Mouse (Mus musculus) CH12.LX (cell line): Measurements from ENCODE around the gene Erbin. TPM values are rescaled to one million over a fixed set of nuclear protein-coding genes. Genes with fewer than 3 reads are reported as not detected.

Experiments used
- DNase-seq: peaks from one replicate; pipeline ENCODE4 v3.0.0-alpha.2; 2013; ENCODE audit errors: extremely low read depth
- H3K27ac ChIP-seq: 2 replicates; pipeline ENCODE4 v1.5.1; 2012; ENCODE audit warnings: low read depth, mild to moderate bottlenecking, control low read depth, moderate library complexity; ENCODE audit not compliant: insufficient read depth
- H3K27me3 ChIP-seq: replicated peaks from 2 replicates; pipeline ENCODE3; 2012; ENCODE audit warnings: inconsistent platforms
- H3K36me3 ChIP-seq, 2 experiments: replicated peaks in 1 of 2; 2 replicates each; pipeline versions ENCODE3 to v1.6.1; 2012; ENCODE audit warnings: inconsistent platforms in 1 of 2, low read length in 1 of 2, mild to moderate bottlenecking in 1 of 2, mixed read lengths in 1 of 2, moderate library complexity in 1 of 2; ENCODE audit not compliant: control insufficient read depth in 1 of 2, insufficient read depth in 1 of 2
- H3K4me1 ChIP-seq, 2 experiments: 2 replicates each; pipeline ENCODE4 v1.6.1; 2012; ENCODE audit warnings: inconsistent platforms in 1 of 2, moderate library complexity in 1 of 2; ENCODE audit not compliant: insufficient read depth in 2 of 2, control insufficient read depth in 1 of 2
- H3K4me2 ChIP-seq: 2 replicates; pipeline ENCODE4 v1.6.1; 2012; ENCODE audit warnings: low read depth, mild to moderate bottlenecking, control low read depth; ENCODE audit not compliant: poor library complexity, insufficient read depth, severe bottlenecking
- H3K4me3 ChIP-seq, 3 experiments: fragments of 150-350 bp in 1 of 3; sonication (generic) in 1 of 3; replicated peaks in 1 of 3; 2 replicates each; pipeline versions ENCODE3 to v1.5.1; 2011 to 2012; ENCODE audit warnings: low read depth in 2 of 3, low read length in 2 of 3, mild to moderate bottlenecking in 2 of 3, moderate library complexity in 2 of 3, control low read depth in 1 of 3, improper control_type of control experiment in 1 of 3, inconsistent platforms in 1 of 3, mixed read lengths in 1 of 3; ENCODE audit not compliant: poor library complexity in 1 of 3
- H3K79me2 ChIP-seq: replicated peaks from 2 replicates; pipeline ENCODE4 v1.6.1; 2012; ENCODE audit warnings: mild to moderate bottlenecking, moderate library complexity; ENCODE audit not compliant: control insufficient read depth, poor library complexity, insufficient read depth, severe bottlenecking; ENCODE audit errors: extremely low read depth
- H3K9ac ChIP-seq: 2 replicates; pipeline ENCODE4 v1.6.1; 2012; ENCODE audit warnings: low read depth, mild to moderate bottlenecking, control low read depth, moderate library complexity; ENCODE audit not compliant: insufficient read depth
- H3K9me3 ChIP-seq: replicated peaks from 2 replicates; pipeline ENCODE3; 2012; ENCODE audit warnings: low read length, inconsistent platforms, mixed read lengths
- BHLHE40 ChIP-seq: IDR thresholded peaks from 2 replicates; pipeline ENCODE4 v1.6.1; 2011; ENCODE audit warnings: mild to moderate bottlenecking, low read depth, low read length, improper control_type of control experiment
- CHD2 ChIP-seq: IDR thresholded peaks from 2 replicates; pipeline ENCODE4 v1.6.1; 2011; ENCODE audit warnings: low read length, improper control_type of control experiment
- CTCF ChIP-seq, 2 experiments: IDR thresholded peaks in 1 of 2; conservative IDR thresholded peaks in 1 of 2; 2 replicates each; pipeline ENCODE4 v1.5.1; 2011 to 2012; ENCODE audit warnings: low read depth in 2 of 2, low read length in 2 of 2, improper control_type of control experiment in 1 of 2, inconsistent platforms in 1 of 2, mild to moderate bottlenecking in 1 of 2, moderate library complexity in 1 of 2
- E2F4 ChIP-seq: IDR thresholded peaks from 2 replicates; pipeline ENCODE4 v1.6.1; 2011; ENCODE audit warnings: low read depth, low read length, improper control_type of control experiment; ENCODE audit not compliant: insufficient replicate concordance
- ELF1 ChIP-seq: IDR thresholded peaks from 2 replicates; pipeline ENCODE4 v1.6.1; 2014; ENCODE audit warnings: low read depth, mild to moderate bottlenecking, inconsistent platforms, low read length, improper control_type of control experiment
- ETS1 ChIP-seq: conservative IDR thresholded peaks from 2 replicates; pipeline ENCODE4 v1.6.1; 2012; ENCODE audit warnings: low read depth, mild to moderate bottlenecking, inconsistent platforms, low read length, improper control_type of control experiment, moderate library complexity
- GABPA ChIP-seq: IDR thresholded peaks from 2 replicates; pipeline ENCODE4 v1.6.1; 2012; ENCODE audit warnings: low read depth, low read length, improper control_type of control experiment, inconsistent platforms; ENCODE audit not compliant: insufficient replicate concordance
- KAT2A ChIP-seq: IDR thresholded peaks from 2 replicates; pipeline ENCODE4 v1.6.1; 2012; ENCODE audit warnings: low read length, improper control_type of control experiment, inconsistent platforms; ENCODE audit not compliant: insufficient replicate concordance
- NELFE ChIP-seq: IDR thresholded peaks from 2 replicates; pipeline ENCODE4 v1.6.1; 2011; ENCODE audit warnings: low read depth, low read length, improper control_type of control experiment
- NRF1 ChIP-seq: IDR thresholded peaks from 2 replicates; pipeline ENCODE4 v1.6.1; 2014; ENCODE audit warnings: low read depth, mild to moderate bottlenecking, inconsistent platforms, low read length, improper control_type of control experiment, moderate library complexity
- PAX5 ChIP-seq: IDR thresholded peaks from 2 replicates; pipeline ENCODE4 v1.6.1; 2012; ENCODE audit warnings: low read length, inconsistent platforms, mixed read lengths
- POLR2A ChIP-seq: IDR thresholded peaks from 2 replicates; pipeline ENCODE4 v1.6.1; 2011; ENCODE audit warnings: low read depth, mild to moderate bottlenecking, improper control_type of control experiment, low read length
- POLR2AphosphoS2 ChIP-seq: IDR thresholded peaks from 2 replicates; pipeline ENCODE4 v1.6.1; 2011; ENCODE audit warnings: low read depth, low read length, improper control_type of control experiment
- RAD21 ChIP-seq: IDR thresholded peaks from 2 replicates; pipeline ENCODE4 v1.6.1; 2011; ENCODE audit warnings: low read depth, mild to moderate bottlenecking, low read length, improper control_type of control experiment, moderate library complexity
- RCOR1 ChIP-seq: conservative IDR thresholded peaks from 2 replicates; pipeline ENCODE4 v1.6.1; 2012; ENCODE audit warnings: low read depth, mild to moderate bottlenecking, inconsistent platforms, low read length, improper control_type of control experiment
- SIN3A ChIP-seq: IDR thresholded peaks from 2 replicates; pipeline ENCODE4 v1.6.1; 2012; ENCODE audit warnings: low read length, improper control_type of control experiment, inconsistent platforms
- SMC3 ChIP-seq: IDR thresholded peaks from 2 replicates; pipeline ENCODE4 v1.6.1; 2011; ENCODE audit warnings: low read depth, low read length, improper control_type of control experiment
- UBTF ChIP-seq: IDR thresholded peaks from 2 replicates; pipeline ENCODE4 v1.6.1; 2012; ENCODE audit warnings: low read depth, mild to moderate bottlenecking, inconsistent platforms, low read length, improper control_type of control experiment, moderate library complexity
- USF1 ChIP-seq: IDR thresholded peaks from 2 replicates; pipeline ENCODE4 v1.6.1; 2014; ENCODE audit warnings: low read depth, mild to moderate bottlenecking, inconsistent platforms, low read length, improper control_type of control experiment
- ZC3H11A ChIP-seq: IDR thresholded peaks from 2 replicates; pipeline ENCODE4 v1.6.1; 2012; ENCODE audit warnings: low read depth, mild to moderate bottlenecking, inconsistent platforms, low read length, improper control_type of control experiment
- ZMIZ1 ChIP-seq: IDR thresholded peaks from 2 replicates; pipeline ENCODE4 v1.6.1; 2012; ENCODE audit warnings: low read depth, mild to moderate bottlenecking, inconsistent platforms, low read length, improper control_type of control experiment
- dilution Hi-C: fragments of 300-500 bp; cut with MboI; formaldehyde crosslinking; loops from 2 replicates; pipeline ENCODE4 v1.14.3; 2020; ENCODE audit warnings: low sequenced_read_pairs; ENCODE audit not compliant: extremely low pct_unique_long_range_greater_than_20kb, extremely low pct_ligation_motif_present
- in situ Hi-C: fragments of 300-500 bp; cut with MboI; formaldehyde crosslinking; loops from 3 replicates; pipeline ENCODE4 v1.14.3; 2019; ENCODE audit warnings: low sequenced_read_pairs, low pct_ligation_motif_present, low pct_unique_long_range_greater_than_20kb, mixed read lengths
- polyA plus RNA-seq: library from polyadenylated mRNA; unstranded; fragments of >175 nt; gene quantifications from 2 replicates; pipeline ENCODE4 v1.2.1, GENCODE M21; 2012; ENCODE audit warnings: low read depth; ENCODE audit not compliant: insufficient read length
- total RNA-seq, 2 experiments: library from RNA; depleted of rRNA; stranded (reverse); fragments of 300-350 nt in 1 of 2; fragments of >200 nt in 1 of 2; gene quantifications; 2 replicates each; pipeline ENCODE4 v1.2.3; 2012 to 2014

Erbin gene
- total and polyA plus RNA-seq, 3 experiments = 26.2 to 45.8 (median 30.9) TPM

DNA sequence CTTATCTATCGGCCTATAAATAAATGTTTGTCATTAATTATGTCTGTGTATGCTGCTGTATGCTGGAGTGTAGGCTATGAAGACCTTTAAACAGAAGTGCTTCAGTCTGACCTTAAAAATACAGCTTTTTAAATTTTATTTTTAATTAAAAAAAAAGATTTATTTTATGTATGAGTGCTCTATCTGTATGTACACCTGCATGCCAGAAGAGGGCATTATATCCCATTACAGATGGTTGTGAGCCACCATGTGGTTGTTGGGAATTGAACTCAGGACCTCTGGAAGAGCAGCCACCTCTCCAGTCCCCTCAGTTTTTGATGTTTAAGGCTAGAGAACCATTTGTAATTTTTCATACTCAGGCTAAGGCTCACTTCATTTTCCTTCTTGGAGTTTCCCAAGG is 119.3 kb downstream of the Erbin start:
- H3K27ac ChIP-seq = no peak overlapping the region
- no peaks in the 10 kb centered on the region for H3K36me3 ChIP-seq
- no peak; the same call in none of the 2 replicates for TF ChIP-seq RAD21
- peak in 1 of 2 experiments; percentile 49; a peak in 2 of 4 replicates for TF ChIP-seq CTCF (conservative IDR thresholded peaks at IDR 0.05 in 1 of 2, IDR thresholded peaks at IDR 0.05 in 1 of 2; ENCODE audit: low read depth in 2 of 2, low read length in 2 of 2)
- TF ChIP-seq ZC3H11A = no peak
- DNase-seq = no peak
- H3K4me2 ChIP-seq = no peak overlapping the region
- no peaks in the 10 kb centered on the region for H3K27me3 ChIP-seq
- no peak overlapping the region for H3K9ac ChIP-seq
- H3K4me3 ChIP-seq = no peak overlapping the region
- H3K9me3 ChIP-seq = peaks cover 3% of the 10 kb centered on the region
- dilution Hi-C loops (no loop called here), in situ Hi-C loops (no loop called here)
- no peaks in the 10 kb centered on the region for H3K4me1 ChIP-seq
- no peaks in the 10 kb centered on the region for H3K79me2 ChIP-seq

DNA sequence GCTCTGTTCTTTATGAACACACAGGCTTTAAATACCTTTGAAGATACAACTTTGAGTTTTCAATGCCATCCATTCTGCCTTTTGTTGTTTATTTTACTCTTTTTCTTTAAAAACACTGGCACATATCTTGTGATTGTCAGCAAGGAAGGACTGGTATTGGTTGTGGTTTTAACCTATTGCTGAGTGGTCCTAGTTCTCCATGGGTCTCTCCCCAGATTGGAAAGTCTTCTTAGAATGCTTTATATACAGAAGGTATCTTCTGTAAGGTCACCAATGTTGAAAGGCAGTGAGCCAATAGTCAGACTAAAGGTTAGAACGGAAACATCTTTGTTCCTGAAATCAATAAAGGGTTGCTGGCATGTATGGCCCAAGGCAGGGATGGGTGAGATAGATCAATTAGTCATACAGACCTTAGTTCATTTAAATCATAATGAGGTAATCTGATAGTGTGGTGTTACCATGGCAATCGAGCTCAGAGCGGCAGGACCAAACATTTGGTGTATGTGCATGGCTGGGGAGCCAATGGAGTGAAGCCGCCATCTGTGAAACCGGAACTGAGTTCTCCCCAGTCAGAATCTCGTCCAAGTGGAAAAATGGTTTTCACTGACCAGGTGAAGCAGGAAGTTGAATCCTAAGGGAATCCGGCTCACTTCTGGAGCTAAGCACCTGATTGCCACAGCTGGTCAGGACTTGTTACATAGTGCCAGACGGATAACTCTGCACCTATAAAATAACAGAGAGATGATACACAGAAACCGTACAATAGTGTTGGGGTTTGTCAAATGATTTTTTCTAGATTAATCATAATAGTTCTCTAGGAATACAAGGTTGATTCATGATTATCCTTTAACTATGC is 125.4 kb downstream of the Erbin start:
- in situ Hi-C loops (no loop called here), dilution Hi-C loops (no loop called here)
- Histone ChIP-seq H3K4me2 (no peak overlapping the region), H3K4me1 (no peaks in the 10 kb centered on the region), H3K36me3 (no peaks in the 10 kb centered on the region), H3K9ac (no peak overlapping the region), H3K9me3 (no peaks in the 10 kb centered on the region), H3K4me3 (no peak overlapping the region), H3K79me2 (no peaks in the 10 kb centered on the region), H3K27ac (no peak overlapping the region), H3K27me3 (no peaks in the 10 kb centered on the region)
- DNase-seq = no peak
- no peak for TF ChIP-seq GABPA
- no peak for TF ChIP-seq CTCF (conservative IDR thresholded peaks at IDR 0.05 in 1 of 2, IDR thresholded peaks at IDR 0.05 in 1 of 2; ENCODE audit: low read depth in 2 of 2, low read length in 2 of 2)
- no peak for TF ChIP-seq ZMIZ1
- no peak for TF ChIP-seq POLR2AphosphoS2
- TF ChIP-seq, all 38 proteins: peak for 0

GRCm38 (mm10) chr13:103779922-103780585 is 140.3 kb downstream of the Erbin start:
- peak overlapping the region; percentile 35; the same call in 1 of the 2 replicates for H3K4me2 ChIP-seq
- TF ChIP-seq RAD21 = peak; percentile 51
- TF ChIP-seq CHD2 = no peak
- TF ChIP-seq PAX5 = no peak
- no peak for TF ChIP-seq NRF1
- no peak for TF ChIP-seq NELFE
- peak; percentile 61 to 62; a peak in 3 of 4 replicates for TF ChIP-seq CTCF (conservative IDR thresholded peaks at IDR 0.05 in 1 of 2, IDR thresholded peaks at IDR 0.05 in 1 of 2; ENCODE audit: low read depth in 2 of 2, low read length in 2 of 2)
- TF ChIP-seq ETS1 = no peak
- no peak for TF ChIP-seq ZC3H11A
- TF ChIP-seq USF1 = no peak
- TF ChIP-seq KAT2A = no peak
- no peak for TF ChIP-seq POLR2A
- TF ChIP-seq SIN3A = no peak
- TF ChIP-seq ELF1 = no peak
- no peak for TF ChIP-seq UBTF
- TF ChIP-seq RCOR1 = no peak
- TF ChIP-seq BHLHE40 = no peak
- TF ChIP-seq E2F4 = no peak
- peak; percentile 36 for TF ChIP-seq SMC3
- no peak overlapping the region for H3K27ac ChIP-seq
- H3K27me3 ChIP-seq = peaks cover 2% of the 10 kb centered on the region
- dilution Hi-C loops (no loop called here), in situ Hi-C loops (no loop called here)
- H3K9me3 ChIP-seq = no peaks in the 10 kb centered on the region
- no peak overlapping the region for H3K4me3 ChIP-seq
- DNase-seq = peak; percentile 53
- H3K36me3 ChIP-seq = no peaks in the 10 kb centered on the region
- peaks cover 0 to 3% of the 10 kb centered on the region in 2 experiments; a peak in 2 of 4 replicates for H3K4me1 ChIP-seq
- no peak overlapping the region for H3K9ac ChIP-seq
- H3K79me2 ChIP-seq = no peaks in the 10 kb centered on the region
